Comparison of ENCODE assay signal across 29 mouse cellular contexts in the genomic region with DNA sequence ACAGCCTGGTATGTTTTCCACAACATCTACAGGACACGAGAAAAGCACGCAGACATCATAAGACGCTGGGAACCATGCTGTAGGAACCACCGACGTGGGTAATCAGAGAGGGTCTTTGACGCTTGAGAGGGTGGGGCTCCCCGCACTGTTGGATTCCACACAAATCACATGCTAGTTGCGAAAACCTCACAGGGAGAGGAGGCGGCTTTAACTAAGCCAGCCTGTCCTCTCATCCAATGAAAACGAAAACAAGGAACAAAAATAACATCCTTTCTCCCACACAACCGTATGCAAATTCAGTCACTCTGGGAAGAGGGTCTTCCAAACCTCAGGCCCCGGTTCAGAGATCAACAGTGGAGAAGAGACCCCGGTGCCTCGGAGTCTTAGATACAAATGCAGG.
DNase-seq lines count a peak whose midpoint lies in the region; ATAC-seq lines count a peak whose summit lies in the region.
"Had no signal": no experiment of that assay in that cellular context is flagged by ENCODE, and none has a peak within 500 bp of the region (broad histone marks: within the 10 kb centered on the region; RNA-seq: fewer than 3 reads in every experiment).

No protein-coding gene starts in this region.

- peak; percentile 68; the same call in 1 of the 2 replicates for ATAC-seq in frontal cortex, adult (ENCODE audit: low TSS enrichment)
- ATAC-seq: activated CD4-positive, CD25-positive, alpha-beta regulatory T cell, adult 4 months; CD4-positive, CD25-positive, alpha-beta regulatory T cell, adult 4 months; forebrain, embryonic 14.5 days; Patski had no signal

- no peaks in the 10 kb centered on the region for H3K36me3 ChIP-seq in heart, embryonic 10.5 days
- H3K36me3 ChIP-seq: embryonic facial prominence, embryonic 13.5 days; embryonic facial prominence, embryonic 15.5 days; forebrain, embryonic 10.5 days; forebrain, embryonic 12.5 days; G1E had no signal

- intact Hi-C loops in heart, postnatal 10 days (cut with DNase I): no loop called here

- H3K9me3 ChIP-seq in heart, embryonic 10.5 days: 0 out of 2 replicates have a peak, but pooled peaks cover 5% of the 10 kb centered on the region
- H3K9me3 ChIP-seq: embryonic facial prominence, embryonic 15.5 days; forebrain, embryonic 12.5 days had no signal

- peaks cover 7% of the 10 kb centered on the region; the same call in 1 of the 2 replicates for H3K27me3 ChIP-seq in heart, embryonic 10.5 days (ENCODE audit: insufficient read depth, poor library complexity, severe bottlenecking)
- H3K27me3 ChIP-seq: CH12.LX; embryonic facial prominence, embryonic 13.5 days; embryonic facial prominence, embryonic 15.5 days; forebrain, embryonic 12.5 days had no signal

- no peak overlapping the region for H3K27ac ChIP-seq in heart, embryonic 10.5 days
- H3K27ac ChIP-seq: embryonic facial prominence, embryonic 13.5 days; embryonic facial prominence, embryonic 15.5 days; forebrain, embryonic 10.5 days; forebrain, embryonic 12.5 days had no signal

- DNase-seq in frontal cortex, postnatal 10 days (ENCODE audit: low spot score in 2 of 2): no peak
- DNase-seq in heart, embryonic 10.5 days (ENCODE audit: low spot score): peak; percentile 11
- no peak for DNase-seq in heart, postnatal 10 days
- peak; percentile 42 for DNase-seq in right cerebral cortex, adult 18-20 months
- no peak for DNase-seq in right cerebral cortex, postnatal 10 days (ENCODE audit: low spot score in 2 of 2)
- no peak for DNase-seq in kidney, postnatal 36 days
- DNase-seq: adrenal gland, adult 8-10 months; adrenal gland, postnatal 14 days; adrenal gland, postnatal 36 days; B cell, adult 2 months; cerebellum, adult 11 months; cerebellum, adult 18-20 months; cerebellum, adult 8-10 months; cerebellum, adult 9-11 months; cerebellum, postnatal 14 days; cerebellum, postnatal 36 days; embryo, embryonic 11 days had no signal

- WGBS in heart, embryonic 10.5 days: 64% methylated on average over 14 of the region's 14 CpGs

- H3K4me1 ChIP-seq in heart, embryonic 10.5 days: peaks cover 6% of the 10 kb centered on the region; the same call in 1 of the 2 replicates
- H3K4me1 ChIP-seq: embryonic facial prominence, embryonic 13.5 days had no signal

- no peak overlapping the region for H3K4me3 ChIP-seq in heart, embryonic 10.5 days
- H3K4me3 ChIP-seq: embryonic facial prominence, embryonic 13.5 days; embryonic facial prominence, embryonic 15.5 days; erythroblast, embryonic 14.5 days; forebrain, embryonic 10.5 days; forebrain, embryonic 12.5 days had no signal

Comparison
In these comparisons a context has a peak if more than half of its experiments do, and no peak if none do; other contexts are left out.
1. DNase-seq: peak in heart, embryonic 10.5 days (single experiment) and right cerebral cortex, adult 18-20 months (single experiment); none in frontal cortex, postnatal 10 days (0 of 2), heart, postnatal 10 days (0 of 2), right cerebral cortex, postnatal 10 days (0 of 2) and kidney, postnatal 36 days (0 of 2).